Mouse (Mus musculus) heart, adult 2 months (tissue): ENCODE measurements around the gene Atp5f1.

Source experiments
- CTCF ChIP-seq: fragments of 200-600 bp; IDR thresholded peaks from 2 replicates; pipeline ENCODE4 v1.8.1; 2022; ENCODE audit warnings: antibody characterized with exemption, mild to moderate bottlenecking, moderate library complexity
- EP300 ChIP-seq: fragments of 200-500 bp; IDR thresholded peaks from 2 replicates; pipeline ENCODE4 v1.6.1; 2011; ENCODE audit warnings: low read depth, low read length, control low read depth; ENCODE audit not compliant: insufficient read depth
- POLR2A ChIP-seq: fragments of 200-500 bp; IDR thresholded peaks from 2 replicates; pipeline ENCODE4 v1.6.1; 2011; ENCODE audit warnings: mild to moderate bottlenecking, low read depth, low read length, control low read depth; ENCODE audit not compliant: insufficient read depth

DNA sequence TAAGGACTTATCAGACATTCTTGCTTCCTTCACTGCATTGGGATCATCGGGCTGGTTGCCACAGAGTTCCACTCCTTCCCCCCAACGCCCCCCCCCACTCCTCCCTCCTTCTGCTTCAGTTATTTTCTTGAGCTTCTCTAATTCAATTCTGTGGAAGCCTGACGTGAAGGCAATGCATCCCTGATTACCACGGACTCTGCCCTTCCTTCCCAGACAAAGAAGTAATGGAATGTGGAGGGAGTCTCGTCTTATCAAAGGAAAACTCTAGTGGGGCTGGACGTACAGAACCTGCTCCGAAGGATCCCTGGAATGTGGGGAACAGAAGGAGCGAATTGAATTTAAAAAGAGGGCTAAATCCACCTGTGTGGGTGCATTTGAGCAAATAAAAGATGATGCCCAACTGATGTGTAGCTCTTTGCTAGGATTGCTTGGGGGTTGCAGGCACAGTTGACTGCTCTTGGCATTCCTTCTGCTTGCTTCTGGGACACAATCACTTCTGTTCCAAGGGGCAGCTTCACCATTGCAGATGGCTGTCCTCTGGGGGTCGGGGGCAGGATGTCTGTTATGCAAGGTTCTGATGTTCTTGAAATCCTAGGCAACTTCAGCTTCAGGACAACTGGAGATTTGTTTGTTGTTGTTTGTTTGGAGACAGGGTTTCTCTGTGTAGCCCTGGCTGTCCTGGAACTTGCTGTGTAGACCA lies 51.8 kb downstream of the Atp5f1 start:
- TF ChIP-seq CTCF: no peak
- no peak for TF ChIP-seq POLR2A
- no peak for TF ChIP-seq EP300
